ENCODE assay signal across 13 mouse cellular contexts in genomic region chr1:77429174-77429573, GRCm38 (mm10).
A peak's percentile ranks its signal among the peaks of the same experiment; 100 is the strongest.
DNase-seq lines count a peak whose midpoint lies in the region; ATAC-seq and TF ChIP-seq lines count a peak whose summit lies in the region.
"Had no signal": no experiment of that assay in that cellular context is flagged by ENCODE, and none has a peak within 500 bp of the region (broad histone marks: within the 10 kb centered on the region; RNA-seq: fewer than 3 reads in every experiment).

No protein-coding gene starts in this region.

- no peak for TF ChIP-seq POLR2A in cerebellum, adult 2 months (IDR thresholded peaks at IDR 0.05; ENCODE audit: borderline replicate concordance, insufficient read depth, low read length)

- H3K9ac ChIP-seq in neural tube, embryonic 13.5 days = no peak overlapping the region
- no peak overlapping the region for H3K9ac ChIP-seq in kidney, embryonic 15.5 days
- H3K9ac ChIP-seq in forebrain, embryonic 14.5 days (ENCODE audit: low read length) = no peak overlapping the region
- H3K9ac ChIP-seq in forebrain, postnatal 0 days = no peak overlapping the region
- H3K9ac ChIP-seq: stomach, embryonic 15.5 days had no signal

- 0 out of 2 replicates have a peak, but pooled peaks have one; percentile 36 for ATAC-seq in neural tube, embryonic 13.5 days (ENCODE audit: low read depth)
- peak; percentile 85 for ATAC-seq in kidney, embryonic 15.5 days (replicated peaks; ENCODE audit: low FRiP score)
- no peak for ATAC-seq in forebrain, embryonic 14.5 days
- ATAC-seq in forebrain, postnatal 0 days = no peak
- ATAC-seq: lung, postnatal 0 days had no signal

- WGBS in cerebellum, adult 2 months = 54% methylated on average over 6 of the region's 6 CpGs
- 31% methylated on average over 6 of the region's 6 CpGs for WGBS in neural tube, embryonic 13.5 days
- 51% methylated on average over 6 of the region's 6 CpGs for WGBS in kidney, embryonic 15.5 days
- 44% methylated on average over 6 of the region's 6 CpGs for WGBS in forebrain, embryonic 14.5 days
- WGBS in forebrain, postnatal 0 days = 39% methylated on average over 6 of the region's 6 CpGs

- H3K27ac ChIP-seq in cerebellum, adult 2 months (ENCODE audit: insufficient read depth, low read length) = no peak overlapping the region
- peak overlapping the region; percentile 46; the same call in 1 of the 2 replicates for H3K27ac ChIP-seq in neural tube, embryonic 13.5 days (replicated peaks)
- H3K27ac ChIP-seq in kidney, embryonic 15.5 days = peak overlapping the region; percentile 15; the same call in 1 of the 2 replicates
- no peak overlapping the region for H3K27ac ChIP-seq in forebrain, embryonic 14.5 days (ENCODE audit: low read depth, low read length)
- no peak overlapping the region for H3K27ac ChIP-seq in forebrain, postnatal 0 days (ENCODE audit: low read depth, low read length)
- H3K27ac ChIP-seq: stomach, embryonic 15.5 days had no signal

- peaks cover 11% of the 10 kb centered on the region for H3K36me3 ChIP-seq in neural tube, embryonic 13.5 days
- H3K36me3 ChIP-seq in kidney, embryonic 15.5 days = peaks cover 10% of the 10 kb centered on the region
- peaks cover 19% of the 10 kb centered on the region for H3K36me3 ChIP-seq in forebrain, embryonic 14.5 days (ENCODE audit: control insufficient read depth, insufficient read depth, low read length)
- H3K36me3 ChIP-seq in forebrain, postnatal 0 days (ENCODE audit: insufficient read depth) = no peaks in the 10 kb centered on the region

- peak; percentile 13 to 45 for DNase-seq in cerebellum, adult 2 months
- DNase-seq in cerebellum, postnatal 14 days = no peak
- DNase-seq in neural tube, embryonic 10.5 days (ENCODE audit: extremely low spot score, low spot score) = no peak
- peak; percentile 64 for DNase-seq in retina, embryonic 14.5 days (ENCODE audit: low spot score)
- no peak for DNase-seq in forebrain, embryonic 14.5 days (ENCODE audit: low spot score)
- no peak for DNase-seq in forebrain, postnatal 0 days
- DNase-seq: heart, postnatal 14 days; thymus, postnatal 25 days had no signal

- no peaks in the 10 kb centered on the region for H3K9me3 ChIP-seq in neural tube, embryonic 13.5 days
- H3K9me3 ChIP-seq in kidney, embryonic 15.5 days (replicated peaks) = no peaks in the 10 kb centered on the region
- no peaks in the 10 kb centered on the region for H3K9me3 ChIP-seq in forebrain, embryonic 14.5 days (replicated peaks; ENCODE audit: control insufficient read depth, low read length)
- H3K9me3 ChIP-seq in forebrain, postnatal 0 days (ENCODE audit: low read length) = no peaks in the 10 kb centered on the region
- H3K9me3 ChIP-seq: stomach, embryonic 15.5 days had no signal

- H3K4me2 ChIP-seq in neural tube, embryonic 13.5 days = no peak overlapping the region
- H3K4me2 ChIP-seq in kidney, embryonic 15.5 days = no peak overlapping the region
- no peak overlapping the region for H3K4me2 ChIP-seq in forebrain, embryonic 14.5 days (ENCODE audit: low read length)
- H3K4me2 ChIP-seq in forebrain, postnatal 0 days (ENCODE audit: low read depth) = no peak overlapping the region
- H3K4me2 ChIP-seq: liver, embryonic 11.5 days; stomach, embryonic 15.5 days had no signal

- H3K4me3 ChIP-seq in cerebellum, adult 2 months (replicated peaks; ENCODE audit: insufficient read depth, low read depth, low read length) = no peak overlapping the region
- H3K4me3 ChIP-seq in neural tube, embryonic 13.5 days = no peak overlapping the region
- H3K4me3 ChIP-seq in kidney, embryonic 15.5 days (replicated peaks) = no peak overlapping the region
- H3K4me3 ChIP-seq in forebrain, embryonic 14.5 days (ENCODE audit: low read depth, low read length) = no peak overlapping the region
- no peak overlapping the region for H3K4me3 ChIP-seq in forebrain, postnatal 0 days (ENCODE audit: low read depth, low read length)
- H3K4me3 ChIP-seq: stomach, embryonic 15.5 days had no signal

- H3K4me1 ChIP-seq in cerebellum, adult 2 months (ENCODE audit: control insufficient read depth, insufficient read depth, low read length) = no peaks in the 10 kb centered on the region
- peaks cover 17% of the 10 kb centered on the region for H3K4me1 ChIP-seq in neural tube, embryonic 13.5 days (replicated peaks)
- 0 out of 2 replicates have a peak, but pooled peaks cover 4% of the 10 kb centered on the region for H3K4me1 ChIP-seq in kidney, embryonic 15.5 days
- peaks cover 6% of the 10 kb centered on the region; the same call in 1 of the 2 replicates for H3K4me1 ChIP-seq in forebrain, embryonic 14.5 days (ENCODE audit: control insufficient read depth, insufficient read depth, low read length)
- peaks cover 13% of the 10 kb centered on the region; the same call in 1 of the 2 replicates for H3K4me1 ChIP-seq in forebrain, postnatal 0 days (ENCODE audit: insufficient read depth)
- H3K4me1 ChIP-seq: stomach, embryonic 15.5 days had no signal

- H3K27me3 ChIP-seq in cerebellum, adult 2 months (ENCODE audit: control insufficient read depth, insufficient read depth, low read length) = no peaks in the 10 kb centered on the region
- no peaks in the 10 kb centered on the region for H3K27me3 ChIP-seq in neural tube, embryonic 13.5 days
- no peaks in the 10 kb centered on the region for H3K27me3 ChIP-seq in kidney, embryonic 15.5 days
- no peaks in the 10 kb centered on the region for H3K27me3 ChIP-seq in forebrain, embryonic 14.5 days (replicated peaks; ENCODE audit: control insufficient read depth, insufficient read depth, low read length)
- no peaks in the 10 kb centered on the region for H3K27me3 ChIP-seq in forebrain, postnatal 0 days (ENCODE audit: insufficient read depth, low read length)
- H3K27me3 ChIP-seq: stomach, embryonic 15.5 days had no signal

- TF ChIP-seq CTCF in cerebellum, adult 2 months (IDR thresholded peaks at IDR 0.05; ENCODE audit: borderline replicate concordance, insufficient read depth, low read depth, low read length) = no peak
- no peak for TF ChIP-seq CTCF in forebrain, postnatal 0 days (IDR thresholded peaks at IDR 0.05; ENCODE audit: low read depth)

Comparison
In these comparisons a context has a peak if more than half of its experiments do, and no peak if none do; other contexts are left out.
1. DNase-seq: peak in cerebellum, adult 2 months (2 of 2) and retina, embryonic 14.5 days (single experiment); none in cerebellum, postnatal 14 days (0 of 2), neural tube, embryonic 10.5 days (single experiment), forebrain, embryonic 14.5 days (single experiment) and forebrain, postnatal 0 days (single experiment).
2. H3K27ac ChIP-seq: peak in neural tube, embryonic 13.5 days (single experiment) and kidney, embryonic 15.5 days (single experiment); none in cerebellum, adult 2 months (single experiment), forebrain, embryonic 14.5 days (single experiment) and forebrain, postnatal 0 days (single experiment).
3. ATAC-seq: peak in neural tube, embryonic 13.5 days (single experiment) and kidney, embryonic 15.5 days (single experiment); none in forebrain, embryonic 14.5 days (single experiment) and forebrain, postnatal 0 days (single experiment).